Mouse (Mus musculus) small intestine, adult 2 months (tissue): ENCODE results near the gene Elmo1. TPM values are rescaled to one million over a fixed set of nuclear protein-coding genes. Genes with fewer than 3 reads are reported as not detected.

Experiments used
- H3K27ac ChIP-seq: fragments of 200-500 bp; 2 replicates; pipeline ENCODE4 v1.5.1; 2012; ENCODE audit warnings: low read depth, low read length, control low read depth, inconsistent platforms; ENCODE audit not compliant: insufficient read depth
- H3K27me3 ChIP-seq: fragments of 200-500 bp; 2 replicates; pipeline ENCODE4 v1.6.1; 2012; ENCODE audit warnings: mild to moderate bottlenecking, moderate library complexity, low read length, inconsistent platforms; ENCODE audit not compliant: control insufficient read depth, insufficient read depth
- H3K36me3 ChIP-seq: fragments of 200-500 bp; 2 replicates; pipeline ENCODE4 v1.6.1; 2012; ENCODE audit warnings: mild to moderate bottlenecking, low read length, control low read depth, inconsistent platforms; ENCODE audit not compliant: control insufficient read depth, insufficient read depth
- H3K4me1 ChIP-seq: fragments of 200-500 bp; 2 replicates; pipeline ENCODE4 v1.6.1; 2012; ENCODE audit warnings: low read length, inconsistent platforms, mixed read lengths; ENCODE audit not compliant: control insufficient read depth, insufficient read depth, insufficient read length
- H3K4me3 ChIP-seq: fragments of 200-500 bp; 2 replicates; pipeline ENCODE4 v1.5.1; 2012; ENCODE audit warnings: low read depth, mild to moderate bottlenecking, control low read depth, inconsistent platforms, low read length, moderate library complexity
- CTCF ChIP-seq: fragments of 200-500 bp; IDR thresholded peaks from 2 replicates; pipeline ENCODE4 v1.5.1; 2012; ENCODE audit warnings: low read depth, mild to moderate bottlenecking, control low read depth, inconsistent platforms, low read length, moderate library complexity, mixed read lengths; ENCODE audit not compliant: insufficient replicate concordance, insufficient read length; ENCODE audit errors: extremely low read depth
- POLR2A ChIP-seq: fragments of 200-500 bp; IDR thresholded peaks from 2 replicates; pipeline ENCODE4 v1.6.1; 2012; ENCODE audit warnings: low read depth, mild to moderate bottlenecking, control low read depth, inconsistent platforms, low read length, moderate library complexity
- WGBS: fragments of 180-500 bp; shearing (Covaris S2); methylation state at CpG from one replicate; pipeline ENCODE4 v1.1.7; 2018; 5-methylcytosine and 5-hydroxymethylcytosine counted together
- polyA plus RNA-seq: library from polyadenylated mRNA; depleted of rRNA; stranded (reverse); fragments of >200 nt; gene quantifications from 2 replicates; pipeline ENCODE4 v1.2.3, GENCODE M21; 2012

Elmo1 gene
- polyA plus RNA-seq, 1 experiment: 23.8 TPM

- H3K27ac ChIP-seq: no peak overlapping the region
- no peaks in the 10 kb centered on the region for H3K27me3 ChIP-seq
- no peaks in the 10 kb centered on the region for H3K4me1 ChIP-seq
- H3K4me3 ChIP-seq: no peak overlapping the region
- peaks cover 6% of the 10 kb centered on the region for H3K36me3 ChIP-seq
- no peak for TF ChIP-seq POLR2A
- TF ChIP-seq CTCF: no peak
These were observed 159.8 kb downstream of the Elmo1 start for GRCm38 (mm10) chr13:20250069-20250668.

- WGBS: 87% methylated on average over 6 of the region's 6 CpGs
- TF ChIP-seq POLR2A (no peak), CTCF (no peak)
- Histone ChIP-seq H3K36me3 (peaks cover 6% of the 10 kb centered on the region), H3K27me3 (no peaks in the 10 kb centered on the region), H3K4me3 (no peak overlapping the region), H3K27ac (peak overlapping the region; percentile 28; the same call in 1 of the 2 replicates), H3K4me1 (no peaks in the 10 kb centered on the region)
These were observed 164.5 kb downstream of the Elmo1 start for GRCm38 (mm10) chr13:20254911-20255310.

GRCm38 (mm10) chr13:20255380-20255779 is 165.0 kb downstream of the Elmo1 start:
- no peak for TF ChIP-seq POLR2A
- TF ChIP-seq CTCF: no peak
- 78% methylated on average over 3 of the region's 3 CpGs for WGBS
- H3K4me3 ChIP-seq: no peak overlapping the region

GRCm38 (mm10) chr13:20256613-20257012 is 166.2 kb downstream of the Elmo1 start:
- Histone ChIP-seq H3K4me3 (no peak overlapping the region), H3K4me1 (no peaks in the 10 kb centered on the region), H3K36me3 (peaks cover 5% of the 10 kb centered on the region), H3K27me3 (no peaks in the 10 kb centered on the region), H3K27ac (no peak overlapping the region)
- WGBS: 95% methylated on average over 4 of the region's 4 CpGs
- TF ChIP-seq POLR2A (no peak), CTCF (no peak)

More at GRCm38 (mm10) chr13:20255380-20255779, 165.0 kb downstream of the Elmo1 start:
- no peaks in the 10 kb centered on the region for H3K27me3 ChIP-seq
- no peak overlapping the region for H3K27ac ChIP-seq
- H3K36me3 ChIP-seq: peaks cover 6% of the 10 kb centered on the region
- H3K4me1 ChIP-seq: no peaks in the 10 kb centered on the region

- 82% methylated on average over 8 of the region's 8 CpGs for WGBS
- no peaks in the 10 kb centered on the region for H3K27me3 ChIP-seq
These were observed 167.4 kb downstream of the Elmo1 start for GRCm38 (mm10) chr13:20257562-20258525.

GRCm38 (mm10) chr13:20263173-20263572 is 172.8 kb downstream of the Elmo1 start:
- Histone ChIP-seq H3K27me3 (no peaks in the 10 kb centered on the region), H3K4me1 (no peaks in the 10 kb centered on the region), H3K36me3 (0 out of 2 replicates have a peak, but pooled peaks cover 2% of the 10 kb centered on the region), H3K27ac (no peak overlapping the region), H3K4me3 (no peak overlapping the region)
- WGBS: 95% methylated on average over 1 of the region's 1 CpGs
- TF ChIP-seq CTCF (no peak), POLR2A (no peak)

More at GRCm38 (mm10) chr13:20257562-20258525, 167.4 kb downstream of the Elmo1 start:
- no peak overlapping the region for H3K27ac ChIP-seq
- TF ChIP-seq CTCF (no peak), POLR2A (no peak)
- no peaks in the 10 kb centered on the region for H3K4me1 ChIP-seq
- H3K36me3 ChIP-seq: peaks cover 5% of the 10 kb centered on the region; the same call in 1 of the 2 replicates
- no peak overlapping the region for H3K4me3 ChIP-seq

- WGBS: 73% methylated on average over 6 of the region's 6 CpGs
- Histone ChIP-seq H3K36me3 (no peaks in the 10 kb centered on the region; the same call in 1 of the 2 replicates), H3K4me1 (no peaks in the 10 kb centered on the region), H3K27me3 (no peaks in the 10 kb centered on the region), H3K27ac (no peak overlapping the region), H3K4me3 (no peak overlapping the region)
- TF ChIP-seq CTCF: no peak
- TF ChIP-seq POLR2A: no peak
These were observed 179.8 kb downstream of the Elmo1 start for GRCm38 (mm10) chr13:20270148-20270547.
